Mouse (Mus musculus) adrenal gland, adult 18-20 months (tissue): ENCODE results near the gene Gab3. TPM values are rescaled to one million over a fixed set of nuclear protein-coding genes. Genes with fewer than 3 reads are reported as not detected.
"Not testable (repeated sequence)": the region's sequence is repeated elsewhere in the genome, so short reads cannot be mapped to it uniquely, and the experiment has no call there.

Experiments
- DNase-seq, 2 experiments: peaks; one replicate each; pipeline ENCODE4 v3.0.0; 2021 to 2022; ENCODE audit warnings: low spot score in 2 of 2
- total RNA-seq, 2 experiments: library from RNA; stranded (reverse); gene quantifications; 1 replicate in 1 of 2; 2 replicates in 1 of 2; pipeline ENCODE4 v1.2.3; 2021

The Gab3 gene
- total RNA-seq, 2 experiments from 2014 or later, result 1.3 to 1.6 TPM

DNA sequence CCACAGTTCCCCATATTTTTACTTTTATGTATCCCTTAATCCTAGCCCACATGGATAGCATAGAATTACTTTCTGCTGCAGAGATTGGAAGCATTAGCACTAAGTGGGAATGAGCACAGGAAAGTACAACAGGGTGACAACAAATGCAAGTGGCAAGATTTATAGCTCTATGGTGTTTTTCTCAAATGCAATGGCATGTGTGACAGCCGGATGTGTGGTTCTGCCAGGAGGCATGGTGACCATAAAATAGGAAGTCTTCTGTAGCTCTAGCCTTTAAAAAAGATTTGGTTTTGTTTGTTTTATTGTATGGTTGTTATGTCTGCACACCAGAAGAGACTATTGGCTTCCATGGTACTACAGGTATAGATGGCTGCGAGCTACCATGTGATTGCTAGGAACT is 50.1 kb downstream of the Gab3 start:
- DNase-seq, result no peak

DNA sequence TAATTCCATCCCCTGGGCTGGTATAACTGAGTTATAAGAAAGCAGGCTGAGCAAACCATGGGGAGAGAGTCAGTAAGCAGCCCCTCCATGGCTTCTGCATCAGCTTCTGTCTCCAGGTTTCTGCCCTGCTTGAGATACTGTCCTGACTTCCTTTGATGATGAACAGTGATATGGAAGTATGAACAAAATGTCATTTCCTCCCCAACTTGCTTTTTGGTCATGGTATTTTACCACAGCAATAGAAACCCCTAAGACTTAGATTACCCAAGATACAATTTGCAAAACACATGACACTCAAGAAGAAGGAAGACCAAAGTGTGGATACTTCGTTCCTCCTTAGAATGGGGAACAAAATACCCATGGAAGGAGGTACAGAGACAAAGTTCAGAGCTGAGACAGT is 51.2 kb downstream of the Gab3 start:
- not testable (repeated sequence) for DNase-seq

DNA sequence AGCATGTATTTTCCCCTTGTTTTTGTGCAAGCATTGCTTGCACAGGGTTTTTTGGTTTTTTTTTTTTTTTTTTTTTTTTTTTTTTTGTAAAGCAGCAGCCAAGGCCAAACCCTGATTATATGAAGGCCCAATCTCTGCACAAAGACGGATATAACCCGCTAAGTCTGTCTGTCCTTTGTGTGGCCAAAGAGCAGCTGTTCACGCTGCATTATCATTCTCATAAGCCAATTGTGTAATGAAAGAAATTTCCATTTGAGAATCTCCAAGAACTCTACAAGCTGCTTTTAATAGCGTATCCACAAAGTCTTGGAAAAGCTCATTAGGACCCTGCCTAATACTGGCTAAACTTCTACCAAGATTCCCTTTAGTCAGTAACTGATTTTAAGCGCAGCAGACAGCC is 101.5 kb downstream of the Gab3 start:
- no peak for DNase-seq

DNA sequence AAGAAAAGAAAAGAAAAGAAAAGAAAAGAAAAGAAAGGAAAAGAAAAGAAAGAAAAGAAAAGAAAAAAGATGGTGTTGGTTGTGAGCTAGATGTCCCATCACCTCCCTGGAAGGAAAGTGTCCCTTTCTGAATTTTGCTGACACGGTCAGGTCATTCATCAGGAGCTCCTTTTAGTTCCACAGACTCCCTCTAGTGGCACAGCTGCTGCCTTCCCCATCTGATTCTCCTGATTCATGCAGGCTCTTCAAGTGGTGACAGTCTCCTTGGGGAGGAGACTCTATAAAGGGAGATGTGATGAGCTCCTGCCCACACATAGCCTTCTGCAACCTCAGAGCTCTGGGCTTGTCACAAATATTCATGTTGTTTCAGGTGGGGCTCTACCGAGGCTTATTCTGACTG is 122.4 kb downstream of the Gab3 start:
- not testable (repeated sequence) for DNase-seq

DNA sequence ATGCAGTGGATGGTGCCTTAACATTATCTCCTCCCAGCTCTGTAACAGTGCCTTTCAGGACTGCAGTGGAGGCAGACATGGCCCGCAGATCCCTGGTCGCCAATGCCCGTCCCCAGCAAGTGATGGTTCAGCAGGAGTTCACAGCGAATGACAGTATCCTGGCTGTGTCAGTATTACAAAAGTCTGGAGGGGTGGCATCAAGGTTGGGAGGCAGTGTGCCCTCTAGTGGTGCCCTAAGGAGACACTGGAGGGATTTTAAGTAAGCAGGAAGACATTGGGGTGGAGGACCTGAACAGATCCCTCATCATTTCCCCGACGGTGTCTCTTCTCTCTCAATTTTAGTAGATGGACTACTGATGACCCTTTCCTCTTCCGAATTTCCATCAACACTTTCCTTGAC is 126.1 kb downstream of the Gab3 start:
- DNase-seq, result not testable (repeated sequence)

Other genes with a start within 250 kb of the Gab3 start
- not detected for gene Gm5936, start 248.3 kb downstream of the Gab3 start, total RNA-seq
- 10 to 100 TPM; 35.5 to 35.9 TPM for gene Dkc1, start 10.4 kb upstream of the Gab3 start, total RNA-seq
- gene Mpp1, start 45.6 kb upstream of the Gab3 start, total RNA-seq, result 10 to 100 TPM; 44.0 to 45.3 TPM
- not detected for gene Smim9, start 78.3 kb upstream of the Gab3 start, total RNA-seq